Mouse (Mus musculus) cerebellum, adult 8-10 months (tissue): ENCODE data around the gene Ankrd60.

ENCODE experiments used
- DNase-seq: peaks from one replicate; pipeline ENCODE4 v3.0.0; 2022

Gene Ankrd60

DNA sequence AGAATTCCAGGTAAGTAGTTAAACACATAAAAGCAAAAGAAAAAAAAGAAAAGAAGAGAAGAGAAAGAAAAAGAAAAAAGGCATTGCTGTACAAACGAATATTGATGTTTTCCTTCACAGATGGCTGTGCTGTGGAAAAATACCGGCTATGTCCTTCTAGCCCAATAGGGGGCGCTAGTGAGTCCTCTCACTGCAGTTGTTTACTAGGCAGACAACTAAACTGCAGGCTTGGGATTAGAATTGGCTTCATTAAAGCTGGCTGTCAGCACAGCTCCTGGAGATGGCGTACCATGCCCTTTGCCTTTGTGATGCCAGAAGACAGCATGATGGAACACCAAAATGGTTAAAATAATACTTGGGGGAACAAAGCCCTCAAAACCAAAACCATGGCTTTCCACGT lies 5.3 kb upstream of the Ankrd60 start:
- DNase-seq = peak; percentile 15

DNA sequence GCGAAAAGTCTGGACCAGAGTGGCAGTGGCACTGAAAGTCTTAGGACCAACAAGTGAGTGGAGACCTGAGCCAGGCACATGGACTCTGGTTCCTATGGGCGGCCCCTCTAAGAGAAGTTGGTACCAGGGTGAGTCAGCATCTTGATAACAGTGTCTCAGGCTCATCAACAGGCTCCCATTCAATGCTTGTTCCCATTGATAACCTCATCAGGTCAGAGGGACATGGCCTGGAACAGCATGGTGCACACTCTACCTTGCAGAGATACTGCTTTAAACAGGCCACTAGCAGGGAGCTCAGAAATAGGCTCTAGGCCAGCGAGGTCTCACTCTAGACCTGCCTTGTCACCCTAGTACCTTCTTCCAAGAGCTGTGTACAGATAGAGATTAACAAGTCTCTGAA lies 4.7 kb upstream of the Ankrd60 start:
- DNase-seq = no peak

DNA sequence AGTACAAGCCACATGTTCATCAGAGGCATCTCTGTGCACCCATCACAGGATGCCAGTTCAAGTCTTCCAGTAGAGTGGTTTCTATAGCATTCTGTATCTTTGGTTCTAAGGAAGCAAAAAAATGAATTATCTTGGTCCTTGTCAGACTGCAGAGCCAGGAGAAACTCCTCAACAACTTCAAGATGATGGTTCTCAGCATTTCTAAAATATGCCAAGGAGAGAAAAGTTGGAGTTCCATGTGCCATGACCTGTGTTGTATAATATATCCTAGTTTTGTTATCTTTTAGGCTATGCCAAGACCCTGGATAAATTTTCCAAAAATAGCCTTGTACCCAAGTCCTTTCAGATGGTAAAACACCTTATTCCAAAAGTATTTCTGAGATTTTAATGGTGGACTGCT lies 2.9 kb upstream of the Ankrd60 start:
- no peak for DNase-seq

DNA sequence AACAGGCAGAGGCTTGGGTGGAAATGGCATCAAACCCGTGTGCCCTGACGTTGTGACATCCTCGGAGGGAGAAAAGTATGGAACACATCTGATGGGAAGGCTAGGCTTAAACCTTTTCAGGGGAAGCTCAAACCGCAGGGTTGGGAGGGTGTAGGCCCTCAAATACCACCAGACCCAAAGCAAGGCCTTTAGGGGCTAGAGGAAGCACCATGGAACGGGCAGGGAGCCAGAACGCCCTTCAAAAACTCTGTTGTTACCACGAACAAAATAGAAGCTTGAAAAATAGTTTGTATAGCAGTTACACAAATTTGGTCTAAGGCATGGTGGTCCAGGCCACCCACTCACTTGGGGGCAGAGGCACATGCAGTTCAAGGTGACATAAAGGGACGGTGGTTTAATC lies 430 bp upstream of the Ankrd60 start:
- DNase-seq = no peak

DNA sequence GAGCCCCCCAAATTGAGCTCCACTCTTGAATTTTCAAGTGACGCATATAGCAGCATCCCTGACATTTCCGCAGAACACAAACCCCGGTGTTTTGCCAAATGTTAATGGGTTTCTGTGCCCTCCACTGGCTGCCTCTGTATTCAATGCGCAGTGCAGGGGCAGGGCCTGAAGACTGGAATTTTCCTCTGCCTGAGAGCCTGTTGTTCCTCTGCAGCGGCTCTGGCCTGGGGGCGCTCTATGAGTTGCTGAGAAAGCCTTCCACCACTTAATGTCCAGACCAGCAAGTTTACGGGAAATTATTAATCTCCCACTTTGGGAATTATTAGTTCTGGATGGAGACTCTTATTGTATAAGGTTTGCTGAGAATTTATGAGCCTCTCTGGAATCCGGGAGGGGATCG lies 14.0 kb downstream of the Ankrd60 start:
- DNase-seq = no peak

DNA sequence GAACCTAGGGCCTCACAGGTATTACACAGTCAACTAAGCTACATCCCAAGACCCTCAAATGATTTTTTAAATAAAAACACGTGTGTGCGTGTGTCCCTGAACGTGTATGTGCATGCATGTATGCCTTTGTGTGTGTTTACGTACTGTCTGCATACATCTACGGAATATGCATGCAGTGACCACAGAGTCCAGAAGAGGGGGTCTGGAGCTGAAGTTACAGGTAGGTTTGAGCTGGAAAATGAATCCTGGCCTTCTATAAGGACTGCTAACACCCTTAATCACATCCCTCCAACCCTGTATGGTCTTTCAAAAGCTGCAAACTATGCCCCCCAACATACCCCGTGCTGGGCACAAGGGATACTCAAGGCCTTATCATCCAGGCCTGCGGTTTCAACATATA lies 14.8 kb downstream of the Ankrd60 start:
- no peak for DNase-seq

DNA sequence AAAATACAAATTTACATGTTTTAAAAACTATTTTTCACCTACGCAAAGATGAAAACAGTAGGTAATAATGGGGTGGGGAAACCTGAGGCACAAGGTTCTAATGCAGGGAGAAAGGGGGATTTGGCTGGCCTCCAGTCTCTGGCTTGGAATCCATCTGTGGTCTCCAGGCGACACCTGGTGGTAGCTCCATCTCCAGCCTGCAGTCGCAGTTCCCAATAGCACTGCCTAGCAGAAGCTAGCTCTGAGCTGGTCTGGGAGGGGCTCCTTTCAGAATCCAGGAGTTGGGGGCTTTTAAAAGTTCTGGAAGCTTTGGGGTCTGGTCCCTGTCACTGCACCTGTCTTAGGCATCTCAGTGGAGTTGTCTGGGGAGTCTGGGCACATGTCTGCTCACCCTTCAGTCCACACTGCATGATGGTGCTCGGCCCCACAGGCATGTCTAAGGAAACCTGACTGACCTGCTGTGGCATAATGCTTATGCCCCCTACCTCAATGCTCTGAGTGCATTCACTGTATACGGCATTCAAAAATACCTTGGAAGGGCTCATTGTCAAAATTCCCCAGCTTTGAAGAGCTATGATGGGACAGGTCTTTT lies 16.2 kb downstream of the Ankrd60 start:
- DNase-seq = peak; percentile 35

DNA sequence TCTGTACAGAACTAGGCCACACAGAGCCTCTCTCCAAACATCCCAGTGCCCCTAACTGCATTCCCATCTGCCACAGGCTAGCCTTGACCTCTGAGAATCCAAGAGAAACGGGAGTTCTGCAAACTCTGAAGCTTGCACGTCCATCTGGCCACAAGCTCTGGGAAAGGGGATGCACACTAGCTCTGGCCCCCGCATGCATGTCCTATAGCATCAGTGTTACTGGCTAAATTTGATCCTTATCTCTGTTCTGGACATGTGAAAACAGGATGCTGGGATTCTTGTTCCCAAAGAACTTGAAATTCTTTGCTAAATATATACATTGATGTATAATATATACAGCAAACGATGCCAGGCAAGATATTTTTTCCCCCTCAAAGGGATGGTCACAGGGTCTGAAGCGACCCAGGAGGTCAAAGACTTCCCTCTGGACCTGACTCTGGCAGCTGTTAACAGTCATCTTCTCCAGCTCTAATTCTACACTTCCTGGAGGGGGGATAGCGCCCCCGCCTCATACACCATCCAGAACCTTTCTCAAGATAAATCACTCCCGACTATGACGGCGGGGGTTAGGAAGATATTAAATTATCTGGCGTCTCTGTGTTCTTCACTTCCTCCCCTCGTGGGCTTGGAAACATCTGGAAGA lies 19.3 kb downstream of the Ankrd60 start:
- DNase-seq = no peak

DNA sequence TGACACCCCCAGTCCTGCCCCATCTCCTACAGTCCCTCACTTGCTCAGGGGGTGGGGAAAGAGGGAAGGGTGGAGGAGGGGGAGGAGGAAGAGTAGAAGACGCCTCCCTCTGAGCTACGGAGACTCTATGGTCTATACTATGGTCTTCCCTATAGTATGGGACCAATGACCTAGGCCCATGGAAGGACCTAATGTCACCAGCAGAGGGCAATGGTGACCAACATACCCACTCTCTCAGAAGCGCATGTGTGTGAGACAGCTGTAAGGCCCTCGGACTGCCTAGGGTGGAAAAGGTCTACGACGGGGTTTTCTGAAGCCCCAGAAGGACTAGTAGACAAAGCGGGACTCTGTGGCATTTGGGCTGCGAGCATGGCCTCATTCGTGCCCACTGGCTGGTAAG lies 24.3 kb downstream of the Ankrd60 start:
- DNase-seq = no peak

DNA sequence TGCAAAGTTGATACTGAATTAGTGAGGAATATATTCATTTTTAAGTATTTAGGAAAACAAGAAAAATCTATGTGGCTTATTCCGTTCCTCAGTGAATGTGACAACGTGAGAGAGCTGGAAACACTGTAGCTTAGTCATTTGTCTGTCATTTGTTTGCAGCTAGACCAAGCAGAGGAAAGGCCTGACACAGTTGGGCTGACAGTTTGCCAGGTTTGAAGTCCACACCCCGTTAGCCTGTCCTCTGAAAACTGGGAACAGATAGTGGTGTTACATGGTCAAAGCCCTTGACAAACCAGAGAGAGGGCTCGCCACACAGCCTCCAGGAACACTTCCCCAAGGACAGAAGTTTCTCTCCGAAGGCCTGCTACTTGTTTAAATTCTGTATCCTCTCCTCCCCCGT lies 27.5 kb downstream of the Ankrd60 start:
- no peak for DNase-seq

DNA sequence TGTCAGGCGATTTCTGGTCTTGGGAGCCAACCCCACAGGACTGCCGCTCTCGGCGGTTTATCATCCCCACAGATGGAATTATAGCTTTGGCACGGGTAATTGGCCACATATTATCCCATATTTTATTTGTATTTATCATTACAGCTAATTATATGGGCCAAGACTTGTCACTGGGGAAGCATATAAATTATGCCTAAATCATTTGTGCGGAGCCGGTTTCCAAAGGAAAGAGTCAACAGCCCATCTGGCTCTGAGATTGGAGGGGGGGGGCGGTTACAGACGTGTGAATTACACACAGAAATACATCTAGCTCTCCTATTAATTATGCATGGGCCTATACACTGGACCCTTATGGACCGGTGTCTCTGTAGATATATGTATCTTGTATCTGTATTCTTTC lies 28.9 kb downstream of the Ankrd60 start:
- DNase-seq = no peak

DNA sequence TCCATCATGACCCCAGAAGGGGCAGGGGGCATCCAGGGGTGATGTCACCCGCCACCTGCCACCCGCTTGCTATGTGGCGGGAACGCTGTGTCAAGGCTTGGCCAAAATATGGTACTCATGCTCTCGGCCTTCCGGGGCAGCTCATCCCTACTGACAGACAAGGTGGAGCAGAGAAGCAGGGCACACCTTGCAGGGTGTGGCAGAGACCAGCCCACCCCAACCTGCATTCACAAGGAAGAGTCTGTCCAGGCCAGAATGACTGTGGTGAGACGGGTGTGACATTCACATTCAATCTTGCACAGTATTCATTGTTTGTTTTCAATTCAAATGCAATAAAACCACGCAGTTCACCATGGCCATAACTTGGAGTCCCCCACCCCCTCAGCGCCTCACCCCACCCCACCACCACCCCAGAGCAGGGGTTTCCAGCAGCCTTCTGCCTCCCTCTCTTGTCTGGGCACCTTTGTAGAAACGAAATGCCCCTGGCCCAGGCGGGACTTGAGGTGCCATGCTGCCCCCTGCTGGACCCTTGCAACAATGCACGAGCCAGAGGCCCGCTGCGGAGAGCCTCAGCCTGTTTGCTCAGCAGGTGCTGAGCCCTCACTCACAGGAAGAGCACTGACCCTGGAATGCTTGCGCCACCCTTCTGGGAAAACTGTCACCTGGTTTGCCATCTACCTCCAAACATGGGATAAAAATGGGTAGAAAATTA lies 32.0 kb downstream of the Ankrd60 start:
- peak; percentile 58 for DNase-seq

DNA sequence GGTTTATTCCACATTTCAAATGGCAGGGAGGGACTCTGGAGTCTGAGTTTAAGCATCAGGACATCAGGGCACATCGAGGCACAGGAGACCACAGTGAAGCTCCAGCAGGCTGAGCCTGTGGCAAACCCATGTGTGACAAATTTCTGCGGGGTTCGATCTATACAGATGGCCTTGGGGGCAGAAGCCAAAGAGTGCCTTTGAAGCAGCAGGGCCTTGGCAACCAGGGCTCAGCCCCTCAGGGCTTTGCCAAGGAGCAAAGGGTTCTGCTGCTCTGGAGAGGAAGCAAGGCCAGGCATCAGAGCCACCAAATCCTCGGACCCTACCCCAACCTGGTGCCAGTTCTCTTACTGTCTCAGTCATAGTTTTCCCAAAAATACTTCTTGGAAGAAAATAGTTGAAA lies 35.4 kb downstream of the Ankrd60 start:
- DNase-seq = no peak

DNA sequence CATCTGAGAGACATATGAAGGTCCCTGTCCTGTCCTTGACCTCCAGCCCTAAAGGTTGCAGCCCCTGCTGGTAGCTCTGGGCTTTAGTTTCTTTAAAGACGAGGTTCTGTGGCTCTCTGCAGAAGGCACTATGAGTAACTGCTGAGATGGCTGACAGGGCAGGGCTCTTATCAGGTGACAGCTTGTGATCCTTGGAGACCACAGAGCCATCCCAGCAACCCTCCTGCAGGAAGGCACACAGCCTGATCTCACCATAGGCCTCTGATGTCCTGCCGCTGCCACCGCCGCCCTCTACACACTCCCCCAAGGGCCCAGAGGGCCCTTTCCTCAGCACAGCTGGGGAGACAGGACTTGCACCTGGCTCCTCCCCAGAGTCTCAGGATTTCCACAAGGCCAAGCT lies 36.4 kb downstream of the Ankrd60 start:
- no peak for DNase-seq

DNA sequence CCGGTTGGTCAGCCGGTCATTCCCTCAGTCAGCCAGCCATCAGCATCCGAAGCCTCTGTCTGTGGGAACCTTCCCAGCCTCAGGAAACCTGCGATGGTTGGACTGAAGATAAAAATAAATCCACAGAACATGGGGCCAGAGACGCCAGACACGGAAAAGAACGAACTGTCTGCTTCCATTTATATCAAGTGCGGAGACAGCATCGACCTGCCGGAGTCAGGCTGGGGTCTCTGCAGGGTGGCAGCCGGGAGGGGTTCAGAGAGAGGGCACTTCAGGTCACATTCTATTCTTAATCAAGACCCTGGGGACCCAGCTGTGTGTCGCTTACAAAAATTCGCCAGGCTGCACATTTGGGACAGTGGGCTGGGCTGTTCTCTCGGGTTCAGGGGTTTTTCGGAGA lies 38.4 kb downstream of the Ankrd60 start:
- no peak for DNase-seq

DNA sequence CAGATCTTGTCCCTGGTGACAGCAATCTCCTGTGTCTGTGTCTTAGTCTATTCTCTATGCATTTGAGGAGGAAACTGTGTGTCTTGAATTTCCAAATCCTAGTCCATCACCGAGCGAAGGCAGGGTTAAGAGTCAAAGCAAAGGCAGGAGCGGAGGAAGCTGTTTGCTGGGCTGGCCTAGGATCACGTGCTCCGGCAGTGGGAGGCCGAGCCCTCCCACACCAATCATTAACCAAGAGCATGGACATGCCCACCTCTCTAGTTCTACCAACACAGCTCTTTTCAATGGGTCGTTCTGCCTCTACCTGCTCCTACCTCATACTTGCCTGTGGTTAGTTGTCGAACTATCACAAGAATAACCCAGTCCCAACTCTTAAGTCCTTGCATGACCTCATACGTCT lies 42.3 kb downstream of the Ankrd60 start:
- DNase-seq = no peak

DNA sequence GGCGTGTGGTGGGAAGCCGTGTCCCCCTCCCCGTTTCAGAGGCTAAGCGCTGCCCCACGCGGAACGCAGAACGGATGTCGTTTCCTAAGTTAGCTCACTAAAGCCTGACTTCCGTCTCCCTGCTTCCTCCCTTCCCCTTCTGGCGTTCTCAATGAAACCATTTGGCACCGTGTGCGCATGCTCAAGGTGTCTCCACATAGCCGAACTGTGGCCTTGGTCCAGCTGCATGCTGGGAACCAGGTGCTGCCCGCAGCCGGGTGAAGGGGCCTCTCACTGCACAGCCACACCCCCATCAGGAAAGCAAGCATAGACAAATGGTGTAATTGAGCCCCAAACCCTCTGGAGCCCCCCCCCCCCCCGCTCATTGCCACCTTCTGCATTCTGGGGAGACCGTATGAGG lies 42.8 kb downstream of the Ankrd60 start:
- DNase-seq = peak; percentile 51

DNA sequence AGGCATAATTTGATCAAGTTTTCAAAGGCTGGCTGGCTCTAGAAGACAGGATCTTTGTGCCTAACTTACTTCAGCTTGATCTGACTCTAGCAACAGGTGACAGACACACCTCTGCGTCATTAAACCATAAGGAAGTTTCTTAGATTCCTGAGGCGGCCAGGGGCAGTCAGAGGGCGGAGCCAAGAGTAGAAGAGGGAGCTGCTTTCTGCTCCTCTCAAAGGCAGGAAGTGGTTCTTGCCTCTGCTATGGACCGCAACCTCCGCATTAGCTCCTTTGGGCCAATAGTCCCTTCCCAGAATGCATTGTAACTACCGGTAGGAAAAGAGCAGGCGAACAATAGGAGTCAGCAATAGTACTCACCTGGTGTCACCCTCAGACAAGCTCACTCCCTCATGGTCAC lies 43.6 kb downstream of the Ankrd60 start:
- no peak for DNase-seq

DNA sequence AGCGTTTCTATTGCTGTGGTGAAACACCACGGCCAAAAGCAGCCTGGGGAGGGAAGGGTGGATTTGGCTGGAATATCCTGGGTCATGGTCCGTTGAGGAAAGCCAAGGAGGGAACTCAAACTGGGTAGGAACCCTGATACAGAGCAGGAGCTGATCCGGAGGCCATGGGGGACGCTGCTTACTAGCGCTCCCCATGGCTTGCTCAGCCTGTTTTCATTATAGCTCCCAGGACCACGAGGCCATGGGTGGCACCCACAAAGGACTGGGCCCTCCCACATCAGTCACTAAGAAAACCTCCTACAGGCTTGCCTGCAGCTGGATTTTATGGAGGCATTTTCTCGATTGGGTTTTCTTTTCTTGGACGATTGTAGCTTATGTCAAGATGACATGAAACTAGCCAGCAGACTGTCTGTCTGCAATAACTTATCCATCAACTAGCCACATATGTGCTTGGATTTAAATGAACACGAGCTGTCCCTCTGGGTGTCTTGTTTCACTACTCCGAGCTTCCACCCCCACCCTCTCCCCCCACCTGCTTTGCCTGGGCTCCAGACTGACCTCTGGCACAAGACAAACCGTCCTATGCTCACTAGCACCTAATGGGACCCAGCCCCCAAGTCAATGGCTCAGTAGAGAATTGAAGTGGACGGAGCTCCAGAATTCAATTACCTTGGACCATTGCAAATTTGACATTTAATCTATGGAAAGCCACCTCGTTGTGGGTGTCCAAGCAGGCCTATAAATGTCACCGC lies 45.3 kb downstream of the Ankrd60 start:
- DNase-seq = no peak

DNA sequence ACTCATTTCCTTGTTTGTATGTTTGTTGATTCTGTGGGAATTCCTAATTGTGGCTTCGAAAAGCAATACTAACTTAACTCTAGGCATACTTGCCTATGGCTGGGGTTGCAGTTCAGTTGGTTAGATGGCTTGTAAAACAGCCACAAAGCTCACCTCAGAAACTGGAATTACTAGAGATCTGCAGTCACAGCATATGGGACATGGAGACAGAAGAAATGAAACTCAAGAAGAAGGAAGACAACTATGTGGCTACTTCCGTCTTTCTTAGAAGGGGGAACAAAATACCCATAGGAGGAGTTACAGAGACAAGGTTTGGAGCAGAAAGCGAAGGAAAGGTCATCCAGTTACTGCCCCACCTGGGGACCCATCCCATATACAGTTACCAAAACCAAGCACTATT lies 49.7 kb downstream of the Ankrd60 start:
- DNase-seq = no peak

DNA sequence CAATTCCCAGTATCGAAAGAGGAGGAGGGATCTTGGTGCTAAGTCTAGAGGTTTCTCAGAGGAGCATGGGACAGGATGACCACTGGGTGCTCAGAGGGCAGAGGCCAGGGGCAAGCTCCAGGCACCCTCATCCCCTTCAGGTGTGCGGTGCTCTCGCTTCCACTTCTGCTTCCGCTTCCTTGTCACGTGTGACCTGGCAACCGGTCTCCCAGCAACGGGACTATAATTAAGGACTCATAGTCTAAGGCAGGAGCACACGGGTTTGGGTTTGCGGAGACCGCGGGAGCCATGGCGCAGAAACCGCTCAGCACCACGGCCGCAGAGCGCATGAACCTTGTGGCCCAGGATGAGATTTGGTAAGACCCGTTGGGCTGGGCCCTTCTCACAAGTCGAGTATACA lies 55.8 kb downstream of the Ankrd60 start, which contains the start of gene 1700021F07Rik:
Gene 1700021F07Rik (plus strand): TSS at position 211 of the 400 bp plus-strand sequence.
- DNase-seq = no peak
